ENCODE assay signal across 8 mouse cellular contexts in genomic region chr16:77421591-77422024, GRCm38 (mm10).
A peak's percentile ranks its signal among the peaks of the same experiment; 100 is the strongest.
DNase-seq lines count a peak whose midpoint lies in the region; TF ChIP-seq lines count a peak whose summit lies in the region.

No protein-coding gene starts in this region.

- peak overlapping the region; percentile 41 for H3K4me3 ChIP-seq in cerebellum, adult 2 months (replicated peaks; ENCODE audit: insufficient read depth, low read depth, low read length)
- H3K4me3 ChIP-seq in hindbrain, embryonic 10.5 days, result peak overlapping the region; percentile 59
- H3K4me3 ChIP-seq in myocyte, result peak overlapping the region; percentile 17
- H3K4me3 ChIP-seq in lung, adult 2 months (replicated peaks; ENCODE audit: extremely low read depth, low read depth, low read length), result no peak overlapping the region

- no peak overlapping the region for H3ac ChIP-seq in myocyte (ENCODE audit: control insufficient read depth, insufficient read length)

- 25% methylated on average over 10 of the region's 10 CpGs for WGBS in cerebellum, adult 2 months
- WGBS in hindbrain, embryonic 10.5 days, result 5% methylated on average over 10 of the region's 10 CpGs
- WGBS in lung, adult 2 months, result 54% methylated on average over 10 of the region's 10 CpGs

- TF ChIP-seq POLR2A in cerebellum, adult 2 months (IDR thresholded peaks at IDR 0.05; ENCODE audit: borderline replicate concordance, insufficient read depth, low read length), result no peak
- TF ChIP-seq POLR2A in myocyte (IDR thresholded peaks at IDR 0.05; ENCODE audit: insufficient read length, low read depth), result no peak
- TF ChIP-seq POLR2A in lung, adult 2 months (IDR thresholded peaks at IDR 0.05; ENCODE audit: borderline replicate concordance, extremely low read depth, low read depth, low read length), result no peak

- peak; percentile 30 to 50 for DNase-seq in cerebellum, adult 2 months
- no peak for DNase-seq in cerebellum, adult 11 months
- peak; percentile 59 for DNase-seq in embryo, embryonic 11.5 days (ENCODE audit: low read depth, low spot score)
- peak; percentile 90 for DNase-seq in hindbrain, embryonic 10.5 days (ENCODE audit: low spot score)
- peak; percentile 65 to 67 for DNase-seq in layer of hippocampus, postnatal 36 days
- DNase-seq in thymus, postnatal 14 days, result no peak
- no peak for DNase-seq in lung, adult 2 months

- TF ChIP-seq CTCF in cerebellum, adult 2 months (IDR thresholded peaks at IDR 0.05; ENCODE audit: borderline replicate concordance, insufficient read depth, low read depth, low read length), result no peak
- no peak for TF ChIP-seq CTCF in lung, adult 2 months (IDR thresholded peaks at IDR 0.05; ENCODE audit: insufficient read depth, low read length)

- no peaks in the 10 kb centered on the region; the same call in 1 of the 2 replicates for H3K36me3 ChIP-seq in hindbrain, embryonic 10.5 days
- no peaks in the 10 kb centered on the region for H3K36me3 ChIP-seq in myocyte (ENCODE audit: control insufficient read depth, insufficient read depth)

- no peaks in the 10 kb centered on the region for H3K27me3 ChIP-seq in cerebellum, adult 2 months (ENCODE audit: control insufficient read depth, insufficient read depth, low read length)
- H3K27me3 ChIP-seq in hindbrain, embryonic 10.5 days (ENCODE audit: insufficient read depth, poor library complexity, severe bottlenecking), result no peaks in the 10 kb centered on the region
- H3K27me3 ChIP-seq in myocyte (ENCODE audit: control insufficient read depth, insufficient read depth, insufficient read length), result no peaks in the 10 kb centered on the region

- no peaks in the 10 kb centered on the region for H3K9me3 ChIP-seq in hindbrain, embryonic 10.5 days

- peak overlapping the region; percentile 84 for H3K27ac ChIP-seq in cerebellum, adult 2 months (ENCODE audit: insufficient read depth, low read length)
- peak overlapping the region; percentile 96 for H3K27ac ChIP-seq in hindbrain, embryonic 10.5 days

- H3K4me1 ChIP-seq in cerebellum, adult 2 months (ENCODE audit: control insufficient read depth, insufficient read depth, low read length), result no peaks in the 10 kb centered on the region; the same call in 1 of the 2 replicates
- peaks cover 36% of the 10 kb centered on the region for H3K4me1 ChIP-seq in hindbrain, embryonic 10.5 days (replicated peaks)
- H3K4me1 ChIP-seq in lung, adult 2 months (ENCODE audit: control insufficient read depth, insufficient read depth, low read length), result no peaks in the 10 kb centered on the region; the same call in 1 of the 2 replicates

- H3K4me2 ChIP-seq in myocyte (ENCODE audit: low read depth), result peak overlapping the region; percentile 83

- no peaks in the 10 kb centered on the region for H3K79me2 ChIP-seq in myocyte (ENCODE audit: control insufficient read depth, insufficient read depth)

TF ChIP-seq in myocyte, 11 proteins besides CTCF, POLR2A, EP300 and RAD21:
- TF ChIP-seq MYOD1 (IDR thresholded peaks at IDR 0.05; ENCODE audit: control insufficient read depth in 1 of 3, insufficient read length in 2 of 3, low read depth in 2 of 3) (no peak), CEBPB (IDR thresholded peaks at IDR 0.05; ENCODE audit: insufficient read depth, poor library complexity, severe bottlenecking) (no peak), TCF12 (IDR thresholded peaks at IDR 0.05; ENCODE audit: insufficient read depth, poor library complexity, severe bottlenecking) (no peak), MYOG (IDR thresholded peaks at IDR 0.05; ENCODE audit: control insufficient read depth in 1 of 3, insufficient read depth in 1 of 3, insufficient read length in 2 of 3, low read depth in 2 of 3) (no peak), E2F4 (IDR thresholded peaks at IDR 0.05; ENCODE audit: insufficient read depth) (no peak), TCF3 (IDR thresholded peaks at IDR 0.05; ENCODE audit: insufficient read length, low read depth) (no peak), POLR2AphosphoS2 (IDR thresholded peaks at IDR 0.05; ENCODE audit: insufficient read length, low read depth) (no peak)

Comparison
In these comparisons a context has a peak if more than half of its experiments do, and no peak if none do; other contexts are left out.
1. DNase-seq: peak in cerebellum, adult 2 months (2 of 2), embryo, embryonic 11.5 days (single experiment), hindbrain, embryonic 10.5 days (single experiment) and layer of hippocampus, postnatal 36 days (2 of 2); none in cerebellum, adult 11 months (single experiment), thymus, postnatal 14 days (single experiment) and lung, adult 2 months (single experiment).